Mouse (Mus musculus): ENCODE measurements around the gene Lmbr1. TPM values are rescaled to one million over a fixed set of nuclear protein-coding genes. Genes with fewer than 3 reads are reported as not detected.
"Not testable (repeated sequence)": the region's sequence is repeated elsewhere in the genome, so short reads cannot be mapped to it uniquely, and the experiment has no call there.

The Lmbr1 gene
- total RNA-seq (2014; fragmentation: Nextera tagmentation) (1.4 and 1.7 TPM in 2 replicates), total RNA-seq (2017) (6.2 and 10.0 TPM in 2 replicates)

GRCm38 (mm10) chr5:29378298-29379036, at the start of gene Lmbr1:
Lmbr1 (minus strand) TSS chr5:29378390.
- ATAC-seq (replicated peaks; ENCODE audit: low FRiP score, low TSS enrichment, poor library complexity, severe bottlenecking) = peak; percentile 94

GRCm38 (mm10) chr5:29423330-29423729, 45.1 kb upstream of the Lmbr1 start:
- ATAC-seq (replicated peaks; ENCODE audit: low FRiP score, low TSS enrichment, poor library complexity, severe bottlenecking) = not testable (repeated sequence)

DNA sequence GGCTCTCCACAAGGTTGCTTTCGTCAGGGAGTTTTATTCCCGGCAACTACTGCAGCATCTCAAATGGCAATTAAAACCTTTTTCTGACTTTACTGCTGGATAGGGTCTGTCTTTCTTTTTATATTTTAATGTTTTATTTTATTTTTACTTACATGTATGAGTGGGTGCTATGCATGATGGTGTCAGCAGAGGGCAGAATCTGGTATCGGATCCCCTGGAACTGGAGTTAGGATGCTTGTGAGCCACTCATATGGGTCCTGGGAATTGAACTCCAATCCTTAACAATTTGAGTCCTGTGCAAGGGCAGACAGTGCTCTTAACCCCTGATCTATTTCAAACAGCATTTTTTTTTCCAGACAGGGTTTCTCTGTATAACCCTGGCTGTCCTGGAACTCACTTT, 34.9 kb upstream of the Lmbr1 start:
- no peak for ATAC-seq (replicated peaks; ENCODE audit: low FRiP score, low TSS enrichment, poor library complexity, severe bottlenecking)

DNA sequence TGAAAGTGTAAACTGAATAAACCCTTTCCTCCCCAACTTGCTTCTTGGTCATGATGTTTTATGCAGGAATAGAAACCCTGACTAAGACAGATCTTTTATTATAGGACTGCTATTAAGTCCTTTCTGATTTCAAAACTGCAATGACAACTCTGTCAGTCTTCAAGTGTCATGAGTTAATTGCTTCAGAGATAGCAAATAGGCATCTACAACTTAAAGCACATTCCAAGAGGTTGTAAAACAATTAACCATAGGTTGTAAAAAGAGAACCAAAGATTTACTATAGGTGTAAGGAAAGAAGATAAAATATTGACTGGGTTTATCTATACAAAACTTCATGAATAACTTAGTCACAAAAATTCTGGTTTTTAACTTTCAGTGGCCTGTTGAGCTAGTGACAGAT, 32.7 kb upstream of the Lmbr1 start:
- no peak for ATAC-seq (replicated peaks; ENCODE audit: low FRiP score, low TSS enrichment, poor library complexity, severe bottlenecking)

DNA sequence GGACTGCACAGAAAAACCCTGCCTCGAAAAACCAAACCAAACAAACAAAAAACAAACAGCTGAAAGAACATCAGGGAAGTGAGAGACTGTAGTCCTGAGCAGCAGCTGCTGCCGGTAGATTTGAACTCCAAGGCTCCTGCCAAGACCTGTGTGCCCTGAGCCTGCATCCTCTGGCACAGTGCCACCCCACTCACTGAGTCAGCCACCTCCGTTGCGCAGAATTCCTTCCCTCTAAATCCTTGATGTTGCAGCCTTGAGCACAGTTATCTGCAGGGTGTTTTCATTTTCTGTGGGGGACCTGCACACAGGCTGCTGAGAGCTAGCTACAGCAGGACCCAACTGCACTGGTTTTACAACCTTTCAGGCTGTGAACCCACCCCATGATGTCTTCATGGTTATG, 20.2 kb upstream of the Lmbr1 start:
- no peak for ATAC-seq (replicated peaks; ENCODE audit: low FRiP score, low TSS enrichment, poor library complexity, severe bottlenecking)

DNA sequence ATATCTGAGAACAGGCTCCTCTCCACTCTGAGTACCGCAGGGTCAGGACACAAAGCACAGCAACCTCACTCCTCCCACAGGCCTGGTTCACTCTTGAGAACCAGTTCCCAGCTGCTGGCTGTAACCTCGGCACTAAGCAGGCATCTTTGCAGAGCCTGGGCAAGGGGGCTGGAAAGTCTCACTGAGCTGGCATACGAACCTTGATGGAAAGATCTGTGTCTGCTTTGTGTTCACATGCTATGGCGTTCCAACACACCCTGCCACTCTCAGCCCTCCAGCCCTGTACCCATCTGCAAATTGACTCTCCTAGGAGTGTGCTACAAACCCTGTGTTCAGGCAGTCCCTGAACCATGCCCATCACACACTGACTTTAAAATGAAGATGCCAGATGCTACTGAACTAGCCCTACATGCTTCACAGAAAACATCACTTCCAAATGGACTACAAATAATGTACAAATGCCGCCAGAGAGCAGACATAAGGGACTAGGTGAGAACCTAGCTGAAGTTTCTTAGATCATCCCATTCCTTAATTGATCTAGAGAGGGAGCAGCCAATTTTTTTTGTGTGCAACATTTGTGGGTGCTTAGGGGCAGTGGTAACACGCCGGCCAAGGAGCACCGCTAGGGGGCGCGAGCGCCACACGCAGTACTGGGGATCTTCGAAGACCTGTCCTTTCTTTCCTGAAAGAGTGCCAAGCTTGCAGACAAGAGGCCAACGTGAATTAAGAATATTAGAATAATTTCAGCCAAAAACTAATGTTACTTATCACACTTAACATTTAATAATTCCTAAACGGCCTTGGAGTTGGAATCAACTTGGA, 11.0 kb upstream of the Lmbr1 start:
- peak; percentile 93 for ATAC-seq (replicated peaks; ENCODE audit: low FRiP score, low TSS enrichment, poor library complexity, severe bottlenecking)

- ATAC-seq (replicated peaks; ENCODE audit: low FRiP score, low TSS enrichment, poor library complexity, severe bottlenecking) = no peak
Measured at GRCm38 (mm10) chr5:29388181-29388943, 10.2 kb upstream of the Lmbr1 start.

- ATAC-seq (replicated peaks; ENCODE audit: low FRiP score, low TSS enrichment, poor library complexity, severe bottlenecking) = no peak
Measured at GRCm38 (mm10) chr5:29387591-29387990, 9.4 kb upstream of the Lmbr1 start.

DNA sequence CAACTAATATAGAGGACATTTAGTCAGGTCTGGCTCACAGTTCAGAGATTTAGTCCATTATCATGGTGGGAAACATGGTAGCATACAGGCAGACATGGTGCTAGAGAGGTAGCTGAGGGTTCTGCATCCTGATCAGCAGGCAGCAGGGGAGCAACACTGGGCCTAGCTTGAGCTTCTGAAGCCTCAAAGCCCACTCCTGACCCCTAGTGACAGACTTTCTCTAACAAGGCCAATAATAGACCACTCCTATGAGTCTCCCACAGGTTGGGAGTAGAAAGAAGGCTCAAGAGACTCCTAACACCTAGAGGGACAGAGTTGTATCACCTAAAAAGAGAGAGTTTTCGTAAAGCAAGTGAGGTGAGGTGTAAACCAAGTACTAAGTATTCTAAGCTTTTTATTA, 4.6 kb upstream of the Lmbr1 start:
- ATAC-seq (replicated peaks; ENCODE audit: low FRiP score, low TSS enrichment, poor library complexity, severe bottlenecking) = no peak

GRCm38 (mm10) chr5:29380091-29380490, 1.9 kb upstream of the Lmbr1 start:
- ATAC-seq (replicated peaks; ENCODE audit: low FRiP score, low TSS enrichment, poor library complexity, severe bottlenecking) = no peak

DNA sequence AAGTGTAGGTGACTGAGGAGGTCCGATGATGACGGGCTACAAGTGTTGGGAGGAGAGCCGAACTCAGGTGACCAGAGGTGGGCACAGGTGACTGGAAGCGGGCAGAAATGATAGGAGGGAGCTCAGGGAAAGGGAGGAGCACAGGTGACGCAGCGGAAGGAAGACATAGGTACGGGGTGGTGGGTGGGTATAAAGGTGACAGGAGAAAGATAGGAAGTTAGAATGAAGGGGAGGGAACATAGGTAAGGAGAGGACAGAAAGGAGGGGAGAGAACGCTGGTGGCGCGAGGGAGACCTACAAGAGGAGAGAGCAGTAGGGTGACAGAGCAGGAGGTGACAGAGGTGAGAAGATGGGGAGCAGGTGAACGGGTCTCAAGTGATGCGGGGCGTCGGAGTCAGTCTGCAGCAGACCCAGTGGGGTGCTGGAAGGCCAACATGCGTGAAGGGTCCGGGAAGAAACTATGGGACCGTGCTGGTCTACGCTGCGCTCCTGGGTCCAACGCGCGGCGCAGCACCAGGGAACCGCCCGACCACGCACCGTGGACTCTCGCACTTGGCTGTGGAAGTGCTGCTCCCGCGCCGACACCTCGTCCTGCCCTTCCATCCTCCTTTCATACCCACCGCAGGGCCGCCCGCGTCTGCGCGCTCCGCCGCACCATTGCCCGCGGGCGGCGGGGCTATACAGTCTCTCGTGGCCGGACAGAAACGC, 446 bp downstream of the Lmbr1 start:
- peak; percentile 51 for ATAC-seq (replicated peaks; ENCODE audit: low FRiP score, low TSS enrichment, poor library complexity, severe bottlenecking)

DNA sequence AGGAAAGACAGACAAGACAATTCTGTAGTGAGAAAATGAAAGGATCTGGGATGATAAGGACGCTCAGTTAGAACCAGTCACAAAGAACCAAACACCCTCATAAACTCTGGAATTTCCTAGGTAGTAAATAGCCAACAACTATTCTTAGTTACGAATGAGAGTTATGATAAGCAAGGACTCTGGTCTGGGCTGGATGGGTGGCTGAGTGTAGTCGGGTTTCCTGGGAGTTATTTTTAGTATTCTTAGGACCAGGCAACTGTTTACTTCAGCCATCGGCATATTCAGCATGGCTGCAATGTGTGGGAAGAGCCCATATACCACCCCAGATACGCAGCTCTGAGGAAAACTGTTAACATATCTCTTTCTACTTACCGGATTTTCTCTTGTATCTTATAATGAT, 14.7 kb downstream of the Lmbr1 start:
- no peak for ATAC-seq (replicated peaks; ENCODE audit: low FRiP score, low TSS enrichment, poor library complexity, severe bottlenecking)

GRCm38 (mm10) chr5:29335836-29336235, 42.4 kb downstream of the Lmbr1 start:
- no peak for ATAC-seq (replicated peaks; ENCODE audit: low FRiP score, low TSS enrichment, poor library complexity, severe bottlenecking)

DNA sequence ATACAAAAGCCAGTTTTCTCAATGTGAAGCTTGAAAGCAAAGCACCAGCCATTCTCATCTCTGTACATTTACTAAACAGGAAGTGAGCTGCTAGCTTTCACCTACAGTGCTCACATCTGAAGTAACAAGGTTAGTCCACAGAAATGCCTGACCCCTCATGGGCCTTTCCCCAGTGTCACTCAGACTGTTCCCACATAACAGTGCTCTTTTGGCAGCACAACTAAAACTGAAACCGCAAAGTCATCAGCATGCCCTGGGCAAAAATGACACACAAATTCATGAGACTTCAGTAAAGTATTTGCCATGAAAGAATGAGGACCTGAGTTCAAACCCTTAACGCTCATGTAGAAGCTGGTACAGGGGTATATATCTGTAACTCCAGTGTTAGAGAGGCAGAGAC, 55.7 kb downstream of the Lmbr1 start:
- no peak for ATAC-seq (replicated peaks; ENCODE audit: low FRiP score, low TSS enrichment, poor library complexity, severe bottlenecking)

- ATAC-seq (replicated peaks; ENCODE audit: low FRiP score, low TSS enrichment, poor library complexity, severe bottlenecking) = no peak
Measured at GRCm38 (mm10) chr5:29309191-29309590, 69.0 kb downstream of the Lmbr1 start.

- peak; percentile 96 for ATAC-seq (replicated peaks; ENCODE audit: low FRiP score, low TSS enrichment, poor library complexity, severe bottlenecking)
Measured at GRCm38 (mm10) chr5:29293194-29293593, 85.0 kb downstream of the Lmbr1 start.

DNA sequence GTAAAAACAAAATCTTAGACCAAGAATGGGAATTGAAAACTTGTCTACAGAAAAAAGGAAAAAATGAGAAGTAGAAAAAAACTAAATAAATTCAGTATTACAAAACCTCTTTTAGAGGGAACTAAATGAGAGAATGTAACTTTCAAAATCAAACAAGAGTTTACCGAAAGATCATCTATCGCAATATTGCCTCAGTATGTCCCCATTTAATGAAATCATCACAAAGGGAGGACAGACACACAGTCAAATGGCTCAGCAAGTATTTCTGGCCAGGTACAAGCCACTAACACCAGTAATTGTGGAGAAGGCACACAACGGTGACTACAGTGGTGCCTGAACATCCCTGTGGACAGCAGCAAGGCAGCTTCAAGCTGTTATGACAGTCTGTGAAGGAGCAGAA, 88.1 kb downstream of the Lmbr1 start:
- ATAC-seq (replicated peaks; ENCODE audit: low FRiP score, low TSS enrichment, poor library complexity, severe bottlenecking) = no peak

DNA sequence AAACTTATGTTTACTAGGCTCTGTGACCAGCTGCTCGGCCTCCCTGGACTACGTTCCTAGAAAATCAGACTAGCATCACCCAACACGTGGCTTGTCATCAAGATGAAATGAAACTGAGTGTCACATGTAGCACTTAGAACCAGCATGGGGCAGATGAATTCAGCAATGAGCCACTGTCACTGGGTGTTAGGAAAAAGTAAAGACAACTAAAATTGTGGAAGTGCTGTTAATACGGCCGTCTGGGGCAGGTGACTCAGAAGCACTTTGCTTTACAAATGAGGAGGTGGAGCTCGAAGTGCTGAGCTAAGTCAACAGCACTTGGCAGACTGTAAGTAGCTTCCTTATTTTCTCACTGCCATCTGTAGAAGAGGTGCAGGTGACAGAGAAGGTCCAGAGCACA, 88.5 kb downstream of the Lmbr1 start:
- no peak for ATAC-seq (replicated peaks; ENCODE audit: low FRiP score, low TSS enrichment, poor library complexity, severe bottlenecking)

DNA sequence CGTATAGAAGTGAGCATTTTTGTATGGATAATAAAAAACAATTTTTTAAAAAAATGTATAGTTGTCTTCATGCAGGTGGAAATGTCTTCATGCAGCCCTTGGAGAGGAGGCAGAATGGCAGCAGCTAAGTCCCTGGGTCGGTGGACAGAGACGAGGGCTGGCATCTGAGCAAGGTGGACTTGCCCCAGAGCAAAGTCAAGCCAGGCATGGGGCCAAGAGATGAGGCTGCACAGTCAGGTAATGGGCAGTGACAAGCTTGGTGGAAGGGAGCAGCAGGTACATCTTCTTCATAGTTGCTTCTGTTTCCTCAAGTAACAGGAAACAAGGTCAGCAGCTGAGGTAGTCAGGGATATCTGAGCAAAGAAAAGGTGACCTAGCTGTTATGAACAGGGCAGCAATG, 97.1 kb downstream of the Lmbr1 start:
- ATAC-seq (replicated peaks; ENCODE audit: low FRiP score, low TSS enrichment, poor library complexity, severe bottlenecking) = no peak

DNA sequence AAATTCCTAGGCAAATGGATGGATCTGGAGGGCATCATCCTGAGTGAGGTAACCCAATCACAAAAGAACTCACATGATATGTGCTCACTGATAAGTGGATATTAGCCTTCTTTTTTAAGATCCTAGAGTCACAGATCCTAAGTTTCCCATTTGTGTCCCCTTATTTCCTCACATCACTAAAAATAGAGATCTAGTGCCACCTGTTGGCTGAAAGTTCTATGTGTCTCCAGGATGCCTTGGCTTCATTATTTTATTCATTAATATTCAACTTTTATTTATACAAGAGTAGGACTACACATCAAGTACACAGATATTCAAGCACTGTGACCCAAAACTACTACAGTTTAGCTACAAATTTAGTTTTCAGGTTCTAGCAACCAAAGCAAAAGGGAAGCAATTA, 103.4 kb downstream of the Lmbr1 start:
- ATAC-seq (replicated peaks; ENCODE audit: low FRiP score, low TSS enrichment, poor library complexity, severe bottlenecking) = no peak
